Mouse (Mus musculus): ENCODE data around the gene Trio. TPM values are rescaled to one million over a fixed set of nuclear protein-coding genes. Genes with fewer than 3 reads are reported as not detected.
A peak's percentile ranks its signal among the peaks of the same experiment; 100 is the strongest.

Trio gene
- polyA plus RNA-seq, 3 experiments from 2014 or later: 3.1 to 9.4 (median 9.0) TPM

- no peak for ATAC-seq
Observed at GRCm38 (mm10) chr15:27702972-27703313, 322.7 kb downstream of the Trio start.

GRCm38 (mm10) chr15:27702031-27702971 lies 323.3 kb downstream of the Trio start:
- peak; percentile 84 for ATAC-seq

- ATAC-seq: no peak
Observed at GRCm38 (mm10) chr15:27697632-27698031, 328.0 kb downstream of the Trio start.

- no peak for ATAC-seq
Observed at GRCm38 (mm10) chr15:27693235-27693634, 332.4 kb downstream of the Trio start.

GRCm38 (mm10) chr15:27692161-27692560 lies 333.5 kb downstream of the Trio start:
- ATAC-seq: no peak

GRCm38 (mm10) chr15:27691213-27691612 lies 334.4 kb downstream of the Trio start:
- ATAC-seq: no peak

GRCm38 (mm10) chr15:27688041-27688651 lies 337.5 kb downstream of the Trio start:
- ATAC-seq: no peak

- no peak for ATAC-seq
Observed at GRCm38 (mm10) chr15:27684813-27685212, 340.8 kb downstream of the Trio start.

- no peak for ATAC-seq
Observed at GRCm38 (mm10) chr15:27683206-27683605, 342.4 kb downstream of the Trio start.

GRCm38 (mm10) chr15:27682619-27683018 lies 343.0 kb downstream of the Trio start:
- no peak for ATAC-seq

GRCm38 (mm10) chr15:27681419-27682187 lies 344.0 kb downstream of the Trio start, which contains the start of gene Otulinl:
Gene Otulinl, minus strand, starts transcription at chr15:27681579.
- peak; percentile 95 for ATAC-seq

GRCm38 (mm10) chr15:27680997-27681396 lies 344.7 kb downstream of the Trio start:
- ATAC-seq: peak; percentile 68

Other genes with a start within 250 kb of the Trio start
- under 1 TPM in 1 of 3 experiments, not detected in 2; 0.03 TPM for gene Dnah5, start 177.9 kb upstream of the Trio start, polyA plus RNA-seq (2017; shearing (Covaris generic))